Mouse (Mus musculus) central nervous system, embryonic 18 days (tissue): Measurements from ENCODE around the gene Alkbh2. TPM values are rescaled to one million over a fixed set of nuclear protein-coding genes. Genes with fewer than 3 reads are reported as not detected.

Experiments
- polyA plus RNA-seq: library from polyadenylated mRNA; depleted of rRNA; stranded (reverse); fragments of >200 nt; gene quantifications from 2 replicates; pipeline ENCODE4 v1.2.3, GENCODE M21; 2012; rRNA removed

Alkbh2 gene
- polyA plus RNA-seq: 11.6 and 11.9 TPM in 2 replicates

GRCm38 (mm10) chr5:114127374-114128349, at the start of gene Alkbh2:
Alkbh2 (minus strand) TSS chr5:114128218.

GRCm38 (mm10) chr5:114146028-114146888, 18.2 kb upstream of the Alkbh2 start, which contains the start of gene Acacb:
Acacb (plus strand) TSS chr5:114146535.

GRCm38 (mm10) chr5:114130211-114130605, 2.2 kb upstream of the Alkbh2 start, which contains the start of gene Ung:
Ung (plus strand) TSS chr5:114130386.

GRCm38 (mm10) chr5:114091057-114091807, 36.8 kb downstream of the Alkbh2 start, which contains the start of gene Svop:
Svop (minus strand) TSS chr5:114091570.

Other genes starting within 250 kb of the Alkbh2 start
- gene Coro1c, start 219.5 kb downstream of the Alkbh2 start, polyA plus RNA-seq: 133 and 152 TPM in 2 replicates
- gene Ssh1, start 134.3 kb downstream of the Alkbh2 start, polyA plus RNA-seq: 11.3 and 11.8 TPM in 2 replicates
- 0.04 and 0.15 TPM in 2 replicates for gene Dao, start 124.5 kb downstream of the Alkbh2 start, polyA plus RNA-seq
- gene Usp30, start 62.8 kb downstream of the Alkbh2 start, polyA plus RNA-seq: 36.3 and 37.5 TPM in 2 replicates
- 78.4 and 85.2 TPM in 2 replicates for gene Svop, start 36.6 kb downstream of the Alkbh2 start, polyA plus RNA-seq
- 5.8 and 6.2 TPM in 2 replicates for gene Ung, start 2.2 kb upstream of the Alkbh2 start, polyA plus RNA-seq
- gene Acacb, start 18.3 kb upstream of the Alkbh2 start, polyA plus RNA-seq: 3.6 TPM in 2 replicates
- 0.28 and 0.49 TPM in 2 replicates for gene Foxn4, start 145.6 kb upstream of the Alkbh2 start, polyA plus RNA-seq
- gene Myo1h, start 160.9 kb upstream of the Alkbh2 start, polyA plus RNA-seq: 1.1 and 1.3 TPM in 2 replicates